Mouse (Mus musculus) stomach, embryonic 14.5 days (tissue): ENCODE measurements around the gene S100a11. TPM values are rescaled to one million over a fixed set of nuclear protein-coding genes. Genes with fewer than 3 reads are reported as not detected.

Experiments
- ATAC-seq: fragments of 200-750 bp; cut with Nextera tagmentation; 2 replicates; pipeline ENCODE4 v1.8.0; 2017; ENCODE audit warnings: low read depth, moderate TSS enrichment; ENCODE audit not compliant: insufficient number of reproducible peaks, insufficient read depth, low FRiP score
- H3K27ac ChIP-seq: fragments of 300-500 bp; sonication (generic); 2 replicates; pipeline ENCODE4 v1.5.1; 2014; ENCODE audit warnings: mild to moderate bottlenecking, low read length, moderate library complexity, mixed read lengths
- H3K27me3 ChIP-seq: fragments of 300-500 bp; sonication (generic); 2 replicates; pipeline ENCODE4 v1.6.1; 2014; ENCODE audit warnings: low read length, control low read depth, mixed read lengths; ENCODE audit not compliant: control insufficient read depth, insufficient read depth
- H3K36me3 ChIP-seq: fragments of 300-500 bp; sonication (generic); 2 replicates; pipeline ENCODE4 v1.6.1; 2014; ENCODE audit warnings: mild to moderate bottlenecking, control low read depth, low read length, moderate library complexity, mixed read lengths; ENCODE audit not compliant: control insufficient read depth, insufficient read depth
- H3K4me1 ChIP-seq: fragments of 300-500 bp; sonication (generic); 2 replicates; pipeline ENCODE4 v1.6.1; 2014; ENCODE audit warnings: low read length, control low read depth, mixed read lengths; ENCODE audit not compliant: control insufficient read depth, insufficient read depth
- H3K4me2 ChIP-seq: fragments of 300-500 bp; sonication (generic); replicated peaks from 2 replicates; pipeline ENCODE4 v1.6.1; 2014; ENCODE audit warnings: low read depth, low read length, control low read depth
- H3K4me3 ChIP-seq: fragments of 300-500 bp; sonication (generic); 2 replicates; pipeline ENCODE4 v1.5.1; 2014; ENCODE audit warnings: low read depth, low read length, control low read depth
- H3K9ac ChIP-seq: fragments of 300-500 bp; sonication (generic); replicated peaks from 2 replicates; pipeline ENCODE4 v1.6.1; 2014; ENCODE audit warnings: low read depth, mild to moderate bottlenecking, control low read depth, low read length, moderate library complexity, mixed read lengths
- H3K9me3 ChIP-seq: fragments of 300-500 bp; sonication (generic); 2 replicates; pipeline ENCODE4 v1.6.1; 2016; ENCODE audit warnings: low read depth, low read length, control low read depth; ENCODE audit not compliant: control insufficient read depth
- WGBS: fragments of 180-500 bp; shearing (Covaris S2); extraction: QIAGEN DNeasy Blood & Tissue Kit; methylation state at CpG from one replicate; pipeline ENCODE4 v1.1.7; 2014; 5-methylcytosine and 5-hydroxymethylcytosine counted together
- polyA plus RNA-seq: library from polyadenylated mRNA; unstranded; fragments of >200 nt; fragmentation: Nextera tagmentation; extraction: Ambion mirVana; gene quantifications from 2 replicates; pipeline ENCODE4 v1.2.1, GENCODE M21; 2014

Gene S100a11
- polyA plus RNA-seq, 1 experiment from 2014 or later, result 1,785 TPM

- peak; percentile 57 for ATAC-seq
- H3K27ac ChIP-seq, result no peak overlapping the region
- H3K36me3 ChIP-seq, result no peaks in the 10 kb centered on the region
- H3K9ac ChIP-seq, result no peak overlapping the region
- H3K9me3 ChIP-seq, result no peaks in the 10 kb centered on the region
- H3K4me1 ChIP-seq, result no peaks in the 10 kb centered on the region
- WGBS, result 59% methylated on average over 3 of the region's 3 CpGs
- no peak overlapping the region for H3K4me3 ChIP-seq
- no peak overlapping the region for H3K4me2 ChIP-seq
- H3K27me3 ChIP-seq, result no peaks in the 10 kb centered on the region
Measured at GRCm38 (mm10) chr3:93497131-93497530, 23.2 kb upstream of the S100a11 start.

DNA sequence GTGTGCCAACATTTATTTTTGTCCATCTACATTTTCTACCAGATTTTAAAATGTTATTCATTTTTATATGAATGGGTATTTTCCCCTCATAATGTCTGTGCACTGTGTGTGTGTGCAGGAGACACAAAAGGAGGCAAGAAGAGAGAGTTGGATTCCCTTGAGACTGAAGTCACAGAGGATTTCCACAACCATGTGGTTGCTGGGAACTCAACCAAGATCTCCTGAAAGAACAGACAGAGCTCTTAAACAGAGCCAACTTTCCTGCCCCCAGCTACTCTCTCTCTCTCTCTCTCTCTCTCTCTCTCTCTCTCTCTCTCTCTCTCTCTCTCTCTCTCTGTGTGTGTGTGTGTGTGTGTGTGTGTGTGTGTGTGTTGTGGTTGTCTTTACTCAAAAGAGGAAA, 21.2 kb upstream of the S100a11 start:
- H3K4me3 ChIP-seq, result no peak overlapping the region
- H3K36me3 ChIP-seq, result no peaks in the 10 kb centered on the region
- H3K4me1 ChIP-seq, result no peaks in the 10 kb centered on the region
- no peak overlapping the region for H3K9ac ChIP-seq
- no peaks in the 10 kb centered on the region for H3K27me3 ChIP-seq
- no peaks in the 10 kb centered on the region for H3K9me3 ChIP-seq
- no peak for ATAC-seq
- no peak overlapping the region for H3K27ac ChIP-seq
- no peak overlapping the region for H3K4me2 ChIP-seq

DNA sequence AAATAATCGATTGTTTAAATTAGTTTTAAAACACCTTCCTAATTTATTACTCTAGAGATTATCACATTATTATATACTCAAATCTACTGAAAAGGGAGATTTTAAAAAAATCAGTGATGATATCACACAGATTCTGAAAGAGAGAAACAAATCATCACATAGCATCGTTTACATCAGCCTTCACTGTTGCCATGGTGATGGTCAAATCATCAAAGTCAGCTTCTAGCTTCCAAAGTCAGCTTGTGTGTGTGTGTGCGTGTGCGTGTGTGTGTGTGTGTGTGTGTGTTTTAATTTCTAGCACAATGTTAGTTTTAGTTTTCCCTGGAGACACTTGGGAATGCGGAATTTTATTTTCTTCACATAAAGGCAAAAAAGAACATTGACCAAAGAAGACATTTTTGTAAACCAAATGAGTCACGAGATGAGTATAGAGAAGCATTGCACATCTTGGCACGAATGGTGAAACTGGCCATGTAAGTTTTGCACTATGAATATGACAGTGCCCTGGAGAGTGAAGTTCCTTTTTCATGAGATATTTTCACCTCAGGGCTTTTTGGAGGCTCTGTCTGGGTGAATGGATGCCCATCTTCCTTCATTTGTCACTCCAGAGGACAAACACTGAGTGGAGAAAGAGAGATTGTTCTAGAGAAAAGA, 15.6 kb upstream of the S100a11 start:
- ATAC-seq, result no peak
- Histone ChIP-seq H3K27me3 (no peaks in the 10 kb centered on the region), H3K36me3 (no peaks in the 10 kb centered on the region), H3K4me3 (no peak overlapping the region), H3K27ac (no peak overlapping the region), H3K4me1 (no peaks in the 10 kb centered on the region), H3K9ac (no peak overlapping the region), H3K4me2 (no peak overlapping the region), H3K9me3 (no peaks in the 10 kb centered on the region)
- 80% methylated on average over 7 of the region's 7 CpGs for WGBS

GRCm38 (mm10) chr3:93505960-93506863, 14.1 kb upstream of the S100a11 start:
- Histone ChIP-seq H3K27ac (peak overlapping the region; percentile 82), H3K36me3 (no peaks in the 10 kb centered on the region), H3K9ac (no peak overlapping the region), H3K27me3 (no peaks in the 10 kb centered on the region), H3K9me3 (no peaks in the 10 kb centered on the region), H3K4me1 (no peaks in the 10 kb centered on the region), H3K4me2 (peak overlapping the region; percentile 18; the same call in 1 of the 2 replicates), H3K4me3 (no peak overlapping the region)
- WGBS, result 29% methylated on average over 30 of the region's 30 CpGs
- ATAC-seq, result peak; percentile 93

DNA sequence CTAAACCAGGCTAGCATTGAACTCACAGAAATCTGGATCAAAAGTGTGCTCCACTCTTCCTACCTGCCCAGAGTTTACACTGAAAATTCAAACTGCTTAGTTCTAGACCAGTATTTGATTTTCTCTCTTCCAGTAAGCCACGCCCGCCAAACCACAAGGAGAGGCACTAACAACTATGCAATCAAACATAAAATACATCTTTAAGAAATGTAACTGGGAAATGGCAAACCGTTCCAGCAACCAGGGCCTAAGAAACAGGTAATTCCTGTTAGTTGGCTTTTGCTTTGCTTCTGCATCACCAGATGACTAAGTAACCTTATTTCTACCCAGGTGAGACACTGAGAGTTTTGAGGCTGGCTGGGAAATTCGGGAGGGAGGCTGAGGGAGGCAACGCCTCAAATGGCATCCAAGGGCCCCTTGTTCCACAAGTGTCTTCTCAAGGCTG, 13.4 kb upstream of the S100a11 start:
- Histone ChIP-seq H3K27me3 (no peaks in the 10 kb centered on the region), H3K4me3 (no peak overlapping the region), H3K27ac (peak overlapping the region; percentile 82), H3K36me3 (no peaks in the 10 kb centered on the region), H3K4me2 (peak overlapping the region; percentile 18; the same call in 1 of the 2 replicates), H3K9me3 (no peaks in the 10 kb centered on the region), H3K4me1 (no peaks in the 10 kb centered on the region), H3K9ac (no peak overlapping the region)
- 0 out of 2 replicates have a peak, but pooled peaks have one; percentile 28 for ATAC-seq
- 55% methylated on average over 5 of the region's 5 CpGs for WGBS

DNA sequence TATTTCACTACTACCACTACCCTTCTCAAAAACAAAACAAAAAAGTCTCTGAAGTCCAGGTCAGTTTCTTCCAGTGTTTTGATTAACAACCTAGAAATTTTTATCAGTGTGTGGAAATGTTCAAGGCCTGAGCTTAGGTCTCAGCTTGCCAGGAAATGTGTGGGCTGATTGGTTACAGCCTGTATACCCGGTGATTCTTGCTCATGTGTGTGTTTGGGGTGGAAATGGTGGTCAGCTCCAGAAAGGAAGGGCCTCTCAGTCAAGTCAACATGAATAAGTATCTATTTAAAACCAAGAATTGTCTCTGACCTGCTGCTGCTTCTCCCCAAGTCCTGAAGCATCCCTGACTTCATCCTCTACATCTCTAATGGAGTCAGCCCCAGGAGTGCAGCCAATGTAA, 11.0 kb upstream of the S100a11 start:
- WGBS, result 37% methylated on average over 1 of the region's 1 CpGs

GRCm38 (mm10) chr3:93511036-93511435, 9.3 kb upstream of the S100a11 start:
- no peak overlapping the region for H3K9ac ChIP-seq
- no peaks in the 10 kb centered on the region for H3K9me3 ChIP-seq
- no peak overlapping the region for H3K4me3 ChIP-seq
- WGBS, result 83% methylated on average over 1 of the region's 1 CpGs
- H3K36me3 ChIP-seq, result no peaks in the 10 kb centered on the region
- H3K4me1 ChIP-seq, result no peaks in the 10 kb centered on the region
- no peaks in the 10 kb centered on the region for H3K27me3 ChIP-seq
- no peak overlapping the region for H3K27ac ChIP-seq
- H3K4me2 ChIP-seq, result no peak overlapping the region
- no peak for ATAC-seq

More for the DNA sequence above, 11.0 kb upstream of the S100a11 start:
- Histone ChIP-seq H3K4me3 (no peak overlapping the region), H3K9ac (no peak overlapping the region), H3K27ac (no peak overlapping the region), H3K9me3 (no peaks in the 10 kb centered on the region), H3K36me3 (no peaks in the 10 kb centered on the region), H3K4me2 (no peak overlapping the region), H3K4me1 (no peaks in the 10 kb centered on the region), H3K27me3 (no peaks in the 10 kb centered on the region)
- ATAC-seq, result no peak

GRCm38 (mm10) chr3:93511801-93512200, 8.5 kb upstream of the S100a11 start:
- Histone ChIP-seq H3K9me3 (no peaks in the 10 kb centered on the region), H3K27me3 (no peaks in the 10 kb centered on the region), H3K4me3 (no peak overlapping the region), H3K4me2 (no peak overlapping the region), H3K36me3 (no peaks in the 10 kb centered on the region), H3K4me1 (no peaks in the 10 kb centered on the region), H3K27ac (no peak overlapping the region), H3K9ac (no peak overlapping the region)
- WGBS, result 87% methylated on average over 1 of the region's 1 CpGs
- no peak for ATAC-seq
